Mouse (Mus musculus) frontal cortex, adult 2 months (tissue): ENCODE measurements around the gene Gfap. TPM values are rescaled to one million over a fixed set of nuclear protein-coding genes. Genes with fewer than 3 reads are reported as not detected.

Source experiments
- DNase-seq, 2 experiments: peaks; one replicate each; pipeline ENCODE4 v3.0.0; 2022; ENCODE audit warnings: low spot score in 1 of 2; ENCODE audit errors: extremely low spot score in 1 of 2
- polyA plus RNA-seq: library from polyadenylated mRNA; depleted of rRNA; stranded (reverse); fragments of >200 nt; gene quantifications from 2 replicates; pipeline ENCODE4 v1.2.3, GENCODE M21; 2012; rRNA removed

Gfap gene
- polyA plus RNA-seq, 1 experiment: 202 TPM

DNA sequence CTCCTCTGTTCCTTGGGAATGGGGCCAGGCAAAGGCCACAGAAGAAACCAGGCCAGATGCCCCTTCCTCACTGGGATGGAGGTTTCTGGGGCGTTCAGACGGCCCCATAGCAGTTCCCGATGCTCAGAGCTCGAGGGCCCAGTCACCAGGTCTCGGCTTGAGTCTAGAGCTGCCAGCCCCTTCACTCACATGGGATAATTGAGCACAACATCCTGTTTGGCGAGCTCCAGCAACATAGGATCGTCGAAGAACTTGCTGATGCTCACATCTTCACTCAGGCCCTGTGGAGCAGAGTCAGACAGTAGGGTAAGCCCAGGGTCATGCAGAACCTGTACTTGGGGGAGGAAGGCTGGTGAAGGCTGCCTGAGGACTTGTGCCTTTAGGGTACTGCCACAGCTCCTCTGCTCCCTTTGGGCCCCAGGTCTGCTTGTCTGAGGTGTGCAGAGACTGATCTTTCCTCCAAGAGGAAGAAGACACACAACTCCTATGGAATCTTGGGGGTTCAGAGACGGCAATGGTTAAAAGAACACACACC is 62.0 kb downstream of the Gfap start:
- DNase-seq: no peak

DNA sequence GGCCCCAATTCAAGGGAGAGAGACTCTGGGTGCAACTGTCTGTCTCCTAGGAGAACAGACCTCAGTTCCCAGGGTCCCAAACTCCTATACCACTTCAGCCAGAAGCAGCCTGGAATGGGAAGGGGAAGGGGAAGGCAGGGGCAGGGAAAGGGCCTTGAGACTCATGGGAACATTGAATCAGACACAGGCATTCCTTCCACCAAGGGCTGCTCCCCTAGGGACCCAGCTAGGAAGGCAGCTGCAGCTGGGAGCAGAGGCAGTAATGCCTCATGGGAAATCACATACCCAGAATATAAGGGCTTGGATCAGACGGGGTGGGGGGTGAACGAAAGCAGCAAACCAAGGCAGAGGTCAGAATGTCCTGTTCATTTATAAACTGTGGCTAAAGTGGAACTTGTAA is 62.6 kb downstream of the Gfap start:
- DNase-seq: no peak

DNA sequence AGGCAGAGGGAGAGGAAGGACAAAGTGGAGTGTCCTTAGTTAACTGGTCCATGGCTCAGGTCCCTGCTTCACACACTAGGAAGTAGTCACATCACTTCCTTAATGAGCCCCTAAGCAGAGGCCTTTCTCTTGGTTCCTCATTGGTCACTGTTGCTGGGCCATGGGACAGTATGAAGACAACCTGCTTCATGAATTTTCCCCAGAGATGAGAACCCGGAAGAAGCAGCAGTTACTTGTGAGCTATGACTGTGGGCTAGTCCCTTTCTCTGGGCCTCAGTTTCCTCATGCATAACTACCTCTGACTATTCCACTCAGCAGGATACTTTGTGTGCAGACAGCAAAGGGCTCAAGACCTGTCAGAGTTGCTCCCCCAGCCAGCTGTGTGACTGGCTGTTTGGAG is 63.3 kb downstream of the Gfap start:
- DNase-seq: no peak

Other genes with a start within 250 kb of the Gfap start
- 0.02 TPM in 1 of 2 replicates, not detected in the other for gene Meioc, start 237.2 kb downstream of the Gfap start, polyA plus RNA-seq
- gene Ccdc43, start 203.1 kb downstream of the Gfap start, polyA plus RNA-seq: 18.3 and 24.0 TPM in 2 replicates
- 83.8 and 92.2 TPM in 2 replicates for gene Adam11, start 139.5 kb downstream of the Gfap start, polyA plus RNA-seq
- gene Gjc1, start 81.2 kb downstream of the Gfap start, polyA plus RNA-seq: 6.9 and 8.1 TPM in 2 replicates
- gene Higd1b, start 65.1 kb downstream of the Gfap start, polyA plus RNA-seq: 10.4 and 11.6 TPM in 2 replicates
- 82.0 and 85.4 TPM in 2 replicates for gene Eftud2, start 19.9 kb downstream of the Gfap start, polyA plus RNA-seq
- 2.1 and 2.3 TPM in 2 replicates for gene Ccdc103, start 19.7 kb downstream of the Gfap start, polyA plus RNA-seq
- gene Fam187a, start 15.7 kb downstream of the Gfap start, polyA plus RNA-seq: 0.06 TPM in 1 of 2 replicates, not detected in the other
- 0.30 and 0.32 TPM in 2 replicates for gene Kif18b, start 24.2 kb upstream of the Gfap start, polyA plus RNA-seq
- 20.0 and 24.4 TPM in 2 replicates for gene C1ql1, start 45.8 kb upstream of the Gfap start, polyA plus RNA-seq
- gene Nmt1, start 127.3 kb upstream of the Gfap start, polyA plus RNA-seq: 78.5 and 81.3 TPM in 2 replicates
- 88.0 and 94.5 TPM in 2 replicates for gene Dcakd, start 127.4 kb upstream of the Gfap start, polyA plus RNA-seq
- 12.3 and 13.3 TPM in 2 replicates for gene Plcd3, start 200.7 kb upstream of the Gfap start, polyA plus RNA-seq
- gene Acbd4, start 200.8 kb upstream of the Gfap start, polyA plus RNA-seq: 38.1 and 44.9 TPM in 2 replicates
- 25.6 and 25.8 TPM in 2 replicates for gene Hexim1, start 215.3 kb upstream of the Gfap start, polyA plus RNA-seq
- gene Hexim2, start 231.5 kb upstream of the Gfap start, polyA plus RNA-seq: 11.5 and 14.1 TPM in 2 replicates